Mouse (Mus musculus) spleen, adult 2 months (tissue): ENCODE measurements around the gene Srpk1. TPM values are rescaled to one million over a fixed set of nuclear protein-coding genes. Genes with fewer than 3 reads are reported as not detected.
A peak's percentile ranks its signal among the peaks of the same experiment; 100 is the strongest.

Experiments
- DNase-seq, 2 experiments: peaks; one replicate each; pipeline versions ENCODE4 v3.0.0 to v3.0.0-alpha.2; 2012 to 2021; ENCODE audit warnings: low spot score in 2 of 2, low read depth in 1 of 2
- H3K27ac ChIP-seq: fragments of 200-500 bp; 2 replicates; pipeline ENCODE4 v1.5.1; 2012; ENCODE audit warnings: low read length, inconsistent platforms; ENCODE audit not compliant: insufficient read depth
- H3K27me3 ChIP-seq: fragments of 200-500 bp; 2 replicates; pipeline ENCODE4 v1.6.1; 2012; ENCODE audit warnings: mild to moderate bottlenecking, moderate library complexity, low read length, inconsistent platforms; ENCODE audit not compliant: control insufficient read depth, insufficient read depth
- H3K36me3 ChIP-seq: fragments of 200-500 bp; 2 replicates; pipeline ENCODE4 v1.6.1; 2012; ENCODE audit warnings: mild to moderate bottlenecking, low read length, inconsistent platforms; ENCODE audit not compliant: control insufficient read depth, insufficient read depth
- H3K4me1 ChIP-seq: fragments of 200-500 bp; 2 replicates; pipeline ENCODE4 v1.6.1; 2011; ENCODE audit warnings: inconsistent platforms; ENCODE audit not compliant: control insufficient read depth, insufficient read depth, insufficient read length
- H3K4me3 ChIP-seq: fragments of 200-500 bp; 2 replicates; pipeline ENCODE4 v1.5.1; 2011; ENCODE audit warnings: mild to moderate bottlenecking, inconsistent platforms; ENCODE audit not compliant: insufficient read depth, insufficient read length; ENCODE audit errors: extremely low read depth
- CTCF ChIP-seq: fragments of 200-500 bp; IDR thresholded peaks from 2 replicates; pipeline ENCODE4 v1.5.1; 2011; ENCODE audit warnings: mild to moderate bottlenecking, inconsistent platforms; ENCODE audit not compliant: insufficient read depth, insufficient read length, insufficient replicate concordance; ENCODE audit errors: extremely low read depth
- POLR2A ChIP-seq: fragments of 200-500 bp; IDR thresholded peaks from 2 replicates; pipeline ENCODE4 v1.6.1; 2011; ENCODE audit warnings: low read depth, low read length, inconsistent platforms
- WGBS: fragments of 180-500 bp; shearing (Covaris S2); methylation state at CpG from one replicate; pipeline ENCODE4 v1.1.7; 2018; 5-methylcytosine and 5-hydroxymethylcytosine counted together
- polyA plus RNA-seq: library from polyadenylated mRNA; depleted of rRNA; stranded (reverse); fragments of >200 nt; gene quantifications from 2 replicates; pipeline ENCODE4 v1.2.3, GENCODE M21; 2012

Srpk1 gene
- polyA plus RNA-seq, 1 experiment = 20.5 TPM

- no peaks in the 10 kb centered on the region for H3K27me3 ChIP-seq
- H3K27ac ChIP-seq = no peak overlapping the region
- no peak for DNase-seq
- H3K4me3 ChIP-seq = no peak overlapping the region
- peaks cover 5% of the 10 kb centered on the region; the same call in 1 of the 2 replicates for H3K4me1 ChIP-seq
- TF ChIP-seq POLR2A (no peak), CTCF (no peak)
- WGBS = 90% methylated on average over 4 of the region's 4 CpGs
- H3K36me3 ChIP-seq = no peaks in the 10 kb centered on the region; the same call in 1 of the 2 replicates
Measured at GRCm38 (mm10) chr17:28615332-28615731, 7.2 kb downstream of the Srpk1 start.

- H3K4me3 ChIP-seq = no peak overlapping the region
- WGBS = 63% methylated on average over 6 of the region's 6 CpGs
- peaks cover 5% of the 10 kb centered on the region; the same call in 1 of the 2 replicates for H3K4me1 ChIP-seq
- no peaks in the 10 kb centered on the region for H3K27me3 ChIP-seq
- TF ChIP-seq CTCF = no peak
- no peak for TF ChIP-seq POLR2A
- peak overlapping the region; percentile 63 for H3K27ac ChIP-seq
- no peak for DNase-seq
- no peaks in the 10 kb centered on the region; the same call in 1 of the 2 replicates for H3K36me3 ChIP-seq
Measured at GRCm38 (mm10) chr17:28613096-28613495, 9.4 kb downstream of the Srpk1 start.

GRCm38 (mm10) chr17:28612603-28613002 lies 9.9 kb downstream of the Srpk1 start:
- WGBS = 61% methylated on average over 2 of the region's 2 CpGs
- peaks cover 5% of the 10 kb centered on the region; the same call in 1 of the 2 replicates for H3K4me1 ChIP-seq
- H3K27ac ChIP-seq = peak overlapping the region; percentile 63
- H3K4me3 ChIP-seq = no peak overlapping the region
- H3K27me3 ChIP-seq = no peaks in the 10 kb centered on the region
- peak in 1 of 2 experiments; percentile 63 for DNase-seq
- no peaks in the 10 kb centered on the region; the same call in 1 of the 2 replicates for H3K36me3 ChIP-seq
- TF ChIP-seq POLR2A (no peak), CTCF (no peak)

- WGBS = 45% methylated on average over 3 of the region's 3 CpGs
- DNase-seq = no peak
- TF ChIP-seq CTCF = no peak
- TF ChIP-seq POLR2A = no peak
- H3K36me3 ChIP-seq = peaks cover 11% of the 10 kb centered on the region
- no peaks in the 10 kb centered on the region for H3K27me3 ChIP-seq
- H3K4me3 ChIP-seq = no peak overlapping the region
- H3K4me1 ChIP-seq = peaks cover 5% of the 10 kb centered on the region; the same call in 1 of the 2 replicates
- H3K27ac ChIP-seq = no peak overlapping the region
Measured at GRCm38 (mm10) chr17:28609543-28609942, 13.0 kb downstream of the Srpk1 start.

- Histone ChIP-seq H3K4me3 (no peak overlapping the region), H3K27ac (no peak overlapping the region), H3K27me3 (no peaks in the 10 kb centered on the region), H3K4me1 (no peaks in the 10 kb centered on the region), H3K36me3 (peaks cover 47% of the 10 kb centered on the region)
- TF ChIP-seq CTCF (no peak), POLR2A (no peak)
- 83% methylated on average over 9 of the region's 9 CpGs for WGBS
- no peak for DNase-seq
Measured at GRCm38 (mm10) chr17:28601557-28602250, 20.8 kb downstream of the Srpk1 start.

- TF ChIP-seq POLR2A (no peak), CTCF (no peak)
- Histone ChIP-seq H3K27ac (no peak overlapping the region), H3K36me3 (peaks cover 44% of the 10 kb centered on the region), H3K4me3 (no peak overlapping the region), H3K4me1 (no peaks in the 10 kb centered on the region), H3K27me3 (no peaks in the 10 kb centered on the region)
- DNase-seq = no peak
- 90% methylated on average over 5 of the region's 5 CpGs for WGBS
Measured at GRCm38 (mm10) chr17:28600780-28601179, 21.7 kb downstream of the Srpk1 start.

- no peak overlapping the region for H3K27ac ChIP-seq
- H3K27me3 ChIP-seq = no peaks in the 10 kb centered on the region
- no peak overlapping the region for H3K4me3 ChIP-seq
- 77% methylated on average over 4 of the region's 4 CpGs for WGBS
- TF ChIP-seq POLR2A (no peak), CTCF (no peak)
- H3K36me3 ChIP-seq = peaks cover 48% of the 10 kb centered on the region
- no peaks in the 10 kb centered on the region for H3K4me1 ChIP-seq
- no peak for DNase-seq
Measured at GRCm38 (mm10) chr17:28593965-28594364, 28.5 kb downstream of the Srpk1 start.
